Mouse (Mus musculus) bone marrow macrophage, adult 2 months (primary cell): ENCODE measurements around the gene Alk.

ENCODE experiments used
- CTCF ChIP-seq: IDR thresholded peaks from 2 replicates; pipeline ENCODE4 v1.5.1; 2012; ENCODE audit warnings: low read depth, mild to moderate bottlenecking, low read length, moderate library complexity
- POLR2A ChIP-seq: IDR thresholded peaks from 2 replicates; pipeline ENCODE4 v1.6.1; 2012; ENCODE audit warnings: mild to moderate bottlenecking, low read depth, low read length, borderline replicate concordance

DNA sequence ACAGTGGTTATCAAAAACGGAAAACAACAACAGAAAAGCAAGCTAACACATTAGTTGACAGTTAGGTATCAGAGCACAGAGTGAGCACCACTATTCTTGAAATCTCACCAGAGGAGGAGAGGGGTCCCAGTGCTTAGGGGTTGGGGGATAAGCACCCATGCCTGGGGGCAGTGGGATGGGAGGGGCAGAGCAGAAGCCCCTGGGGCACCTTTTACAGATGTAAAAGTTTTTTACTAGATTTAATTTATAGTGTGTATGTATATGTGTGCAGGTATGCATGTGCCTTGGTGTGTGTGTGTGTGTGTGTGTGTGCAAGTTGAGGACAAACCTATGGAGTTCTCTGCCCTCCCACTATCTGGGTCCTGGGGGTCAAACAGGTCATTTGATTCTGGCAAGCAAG, 733.8 kb downstream of the Alk start:
- no peak for TF ChIP-seq POLR2A
- TF ChIP-seq CTCF = no peak
